Mouse (Mus musculus) brain, embryonic 14.5 days (tissue): ENCODE results near the gene Fsd1l.

Source experiments
- CTCF ChIP-seq: fragments of 200-500 bp; IDR thresholded peaks from 2 replicates; pipeline ENCODE4 v1.5.1; 2012; ENCODE audit warnings: inconsistent platforms, mild to moderate bottlenecking, moderate library complexity, borderline replicate concordance; ENCODE audit not compliant: insufficient read depth, insufficient read length; ENCODE audit errors: extremely low read depth
- POLR2A ChIP-seq: fragments of 200-500 bp; IDR thresholded peaks from 2 replicates; pipeline ENCODE4 v1.6.1; 2012; ENCODE audit warnings: mild to moderate bottlenecking, inconsistent platforms, borderline replicate concordance; ENCODE audit not compliant: poor library complexity, insufficient read depth, insufficient read length, severe bottlenecking; ENCODE audit errors: extremely low read depth

DNA sequence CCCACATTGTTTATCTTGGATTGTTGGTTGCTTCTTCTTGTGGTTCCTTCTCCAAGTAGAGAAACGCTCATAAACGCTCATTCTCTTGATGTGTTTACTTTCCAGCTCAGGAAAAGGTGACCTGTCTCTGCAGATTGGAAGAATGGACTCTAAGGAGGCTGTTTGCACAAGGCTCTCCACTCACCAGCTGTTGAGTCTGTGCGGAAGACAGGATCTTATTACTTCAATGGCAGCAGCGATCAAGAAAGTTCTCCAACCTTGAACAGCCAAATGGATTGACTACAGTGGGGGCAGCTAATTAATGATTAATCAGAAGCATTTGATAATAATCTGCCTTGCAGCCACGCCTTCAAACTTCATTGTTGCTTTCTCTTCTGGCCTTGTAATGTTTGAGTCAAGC lies 9.8 kb upstream of the Fsd1l start:
- TF ChIP-seq CTCF (no peak), POLR2A (no peak)
